Comparison of ENCODE assay signal across 8 mouse cellular contexts in genomic region chr3:88324951-88325405, GRCm38 (mm10). TPM values are rescaled to one million over a fixed set of nuclear protein-coding genes. Genes with fewer than 3 reads are reported as not detected.
DNase-seq lines count a peak whose midpoint lies in the region; ATAC-seq and TF ChIP-seq lines count a peak whose summit lies in the region.

TSS of gene Glmp (plus strand) at chr3:88325023.

- 2% methylated on average over 10 of the region's 10 CpGs for WGBS in forebrain, embryonic 15.5 days
- 0% methylated on average over 10 of the region's 10 CpGs for WGBS in lung, embryonic 14.5 days

- H3K36me3 ChIP-seq in MEL (ENCODE audit: control insufficient read depth in 1 of 2, insufficient read depth in 2 of 2, low read length in 2 of 2): peaks cover 2 to 15% of the 10 kb centered on the region in 2 experiments
- H3K36me3 ChIP-seq in forebrain, embryonic 15.5 days: peaks cover 46% of the 10 kb centered on the region
- H3K36me3 ChIP-seq in lung, embryonic 14.5 days (ENCODE audit: insufficient read depth): peaks cover 52% of the 10 kb centered on the region

- H3K4me3 ChIP-seq in MEL (ENCODE audit: control insufficient read depth in 1 of 2, insufficient read depth in 1 of 2, low read depth in 2 of 2, low read length in 2 of 2): peak within 1 kb of the TSS; percentile 98 to 99
- H3K4me3 ChIP-seq in forebrain, embryonic 15.5 days: peak within 1 kb of the TSS; percentile 52
- peak within 1 kb of the TSS; percentile 89 for H3K4me3 ChIP-seq in layer of hippocampus, adult 2 months
- peak within 1 kb of the TSS; percentile 59 for H3K4me3 ChIP-seq in lung, embryonic 14.5 days (ENCODE audit: low read depth, low read length)

- peak; percentile 76 for ATAC-seq in forebrain, embryonic 15.5 days (replicated peaks)
- peak; percentile 82; the same call in 1 of the 2 replicates for ATAC-seq in lung, embryonic 14.5 days (ENCODE audit: insufficient read depth)
- ATAC-seq in neutrophil, adult 5-6 weeks (ENCODE audit: extremely low read depth, insufficient number of reproducible peaks, low FRiP score, poor library complexity, severe bottlenecking): peak; percentile 78

- peak within 1 kb of the TSS; percentile 92 for H3K9ac ChIP-seq in MEL (ENCODE audit: control insufficient read depth, low read depth, low read length, poor library complexity, severe bottlenecking)
- H3K9ac ChIP-seq in forebrain, embryonic 15.5 days (replicated peaks): peak within 1 kb of the TSS; percentile 68
- peak within 1 kb of the TSS; percentile 67 for H3K9ac ChIP-seq in lung, embryonic 14.5 days

- peak within 1 kb of the TSS; percentile 70 for H3K4me2 ChIP-seq in forebrain, embryonic 15.5 days (replicated peaks)
- peak within 1 kb of the TSS; percentile 92 for H3K4me2 ChIP-seq in lung, embryonic 14.5 days

- DNase-seq in MEL (ENCODE audit: low read depth, low spot score): peak; percentile 89
- peak; percentile 61 for DNase-seq in cerebellum, adult 11-12 months
- DNase-seq in heart, postnatal 36 days: peak; percentile 66 to 71
- DNase-seq in layer of hippocampus, adult 2 months (ENCODE audit: low spot score in 2 of 2): peak; percentile 55 to 56
- peak; percentile 88 for DNase-seq in lung, embryonic 14.5 days
- DNase-seq in thymus, postnatal 14 days: peak; percentile 57

- H3K9me3 ChIP-seq in MEL (replicated peaks; ENCODE audit: insufficient read depth, low read length): no peaks in the 10 kb centered on the region
- H3K9me3 ChIP-seq in forebrain, embryonic 15.5 days: no peaks in the 10 kb centered on the region
- no peaks in the 10 kb centered on the region for H3K9me3 ChIP-seq in lung, embryonic 14.5 days (ENCODE audit: low read depth, low read length)

- H3K79me2 ChIP-seq in MEL (ENCODE audit: control insufficient read depth, insufficient read depth, low read length, poor library complexity): peaks cover 12% of the 10 kb centered on the region

- no peak for TF ChIP-seq RAD21 in MEL (IDR thresholded peaks at IDR 0.05; ENCODE audit: low read depth, low read length)

- TF ChIP-seq EP300 in MEL (IDR thresholded peaks at IDR 0.05; ENCODE audit: low read depth in 1 of 2, low read length in 2 of 2): no peak

- intact Hi-C loops in heart, postnatal 36 days (cut with DNase I): loop anchor here (1.0 kb wide), 1 partner anchor 10 kb away; no protein-coding TSS in a partner anchor

- no peak for TF ChIP-seq CTCF in MEL (IDR thresholded peaks at IDR 0.05 in 2 of 3, conservative IDR thresholded peaks at IDR 0.05 in 1 of 3; ENCODE audit: control insufficient read depth in 1 of 3, insufficient read depth in 1 of 3, low read depth in 2 of 3, low read length in 3 of 3, poor library complexity in 1 of 3, severe bottlenecking in 1 of 3)
- no peak for TF ChIP-seq CTCF in layer of hippocampus, adult 2 months (conservative IDR thresholded peaks at IDR 0.05)
- no peak for TF ChIP-seq CTCF in lung, embryonic 14.5 days (IDR thresholded peaks at IDR 0.05; ENCODE audit: low read depth)

- no peaks in the 10 kb centered on the region for H3K27me3 ChIP-seq in MEL (ENCODE audit: control insufficient read depth in 1 of 2, insufficient read depth in 2 of 2, low read length in 2 of 2)
- no peaks in the 10 kb centered on the region for H3K27me3 ChIP-seq in forebrain, embryonic 15.5 days
- no peaks in the 10 kb centered on the region for H3K27me3 ChIP-seq in lung, embryonic 14.5 days (ENCODE audit: insufficient read depth, low read length)

- H3K27ac ChIP-seq in MEL (ENCODE audit: control insufficient read depth, low read depth, low read length): peak within 1 kb of the TSS; percentile 47
- H3K27ac ChIP-seq in forebrain, embryonic 15.5 days (replicated peaks): no peak within 1 kb of the TSS
- H3K27ac ChIP-seq in layer of hippocampus, adult 2 months: peak within 1 kb of the TSS; percentile 84
- 0 out of 2 replicates have a peak within 1 kb of the TSS, but pooled peaks have one; percentile 13 for H3K27ac ChIP-seq in lung, embryonic 14.5 days (ENCODE audit: low read depth)

- TF ChIP-seq POLR2A in MEL (IDR thresholded peaks at IDR 0.05; ENCODE audit: control insufficient read depth in 1 of 2, insufficient read depth in 1 of 2, low read depth in 1 of 2, low read length in 2 of 2, poor library complexity in 1 of 2): peak; percentile 67 to 92

- peaks cover 0 to 13% of the 10 kb centered on the region in 2 experiments; a peak in 3 of 4 replicates for H3K4me1 ChIP-seq in MEL (ENCODE audit: control insufficient read depth in 1 of 2, insufficient read depth in 2 of 2, low read length in 2 of 2)
- H3K4me1 ChIP-seq in forebrain, embryonic 15.5 days: peaks cover 14% of the 10 kb centered on the region
- H3K4me1 ChIP-seq in lung, embryonic 14.5 days (ENCODE audit: insufficient read depth): no peaks in the 10 kb centered on the region

TF ChIP-seq in MEL, 35 proteins besides CTCF, POLR2A, EP300 and RAD21:
- TF ChIP-seq MYC (IDR thresholded peaks at IDR 0.05; ENCODE audit: low read depth, low read length): no peak
- 0 out of 2 replicates have a peak, but pooled peaks have one; percentile 30 for TF ChIP-seq RCOR1 (IDR thresholded peaks at IDR 0.05; ENCODE audit: low read depth, low read length)
- no peak for TF ChIP-seq UBTF (IDR thresholded peaks at IDR 0.05; ENCODE audit: borderline replicate concordance, insufficient read depth, low read depth, low read length)
- TF ChIP-seq CHD2 (IDR thresholded peaks at IDR 0.05; ENCODE audit: low read length): no peak
- no peak for TF ChIP-seq ZNF384 (IDR thresholded peaks at IDR 0.05; ENCODE audit: low read depth, low read length)
- no peak for TF ChIP-seq ZKSCAN1 (IDR thresholded peaks at IDR 0.05; ENCODE audit: low read depth, low read length)
- TF ChIP-seq NELFE (IDR thresholded peaks at IDR 0.05; ENCODE audit: low read depth, low read length): peak; percentile 85
- TF ChIP-seq USF1 (IDR thresholded peaks at IDR 0.05; ENCODE audit: low read depth, low read length): peak; percentile 98
- no peak for TF ChIP-seq NRF1 (IDR thresholded peaks at IDR 0.05; ENCODE audit: insufficient read depth, low read depth, low read length, poor library complexity, severe bottlenecking)
- TF ChIP-seq HCFC1 (IDR thresholded peaks at IDR 0.05; ENCODE audit: low read depth, low read length): peak; percentile 85
- TF ChIP-seq MYB (IDR thresholded peaks at IDR 0.05; ENCODE audit: low read depth, low read length): no peak
- peak; percentile 68; the same call in 1 of the 2 replicates for TF ChIP-seq TBP (IDR thresholded peaks at IDR 0.05; ENCODE audit: low read depth, low read length)
- no peak for TF ChIP-seq GABPA (IDR thresholded peaks at IDR 0.05; ENCODE audit: low read depth, low read length)
- 0 out of 2 replicates have a peak, but pooled peaks have one; percentile 20 for TF ChIP-seq TCF12 (IDR thresholded peaks at IDR 0.05; ENCODE audit: low read depth, low read length)
- peak; percentile 72 for TF ChIP-seq ELF1 (IDR thresholded peaks at IDR 0.05; ENCODE audit: low read depth, low read length)
- TF ChIP-seq MXI1 (IDR thresholded peaks at IDR 0.05; ENCODE audit: low read depth, low read length): peak; percentile 64; the same call in 1 of the 2 replicates
- 0 out of 2 replicates have a peak, but pooled peaks have one; percentile 58 for TF ChIP-seq ETS1 (IDR thresholded peaks at IDR 0.05; ENCODE audit: low read depth, low read length)
- peak; percentile 64; the same call in 1 of the 2 replicates for TF ChIP-seq MAX (IDR thresholded peaks at IDR 0.05; ENCODE audit: low read length)
- TF ChIP-seq MAZ (IDR thresholded peaks at IDR 0.05; ENCODE audit: low read depth, low read length): no peak
- TF ChIP-seq ZC3H11A (IDR thresholded peaks at IDR 0.05; ENCODE audit: low read depth, low read length): no peak
- peak; percentile 46 to 93; a peak in 3 of 4 replicates for TF ChIP-seq USF2 (IDR thresholded peaks at IDR 0.05; ENCODE audit: borderline replicate concordance in 1 of 2, insufficient read depth in 1 of 2, low read depth in 1 of 2, low read length in 2 of 2)
- no peak for TF ChIP-seq POLR2AphosphoS5 (IDR thresholded peaks at IDR 0.05; ENCODE audit: borderline replicate concordance, low read depth, low read length)
- TF ChIP-seq BHLHE40 (IDR thresholded peaks at IDR 0.05; ENCODE audit: borderline replicate concordance, low read depth, low read length): 0 out of 2 replicates have a peak, but pooled peaks have one; percentile 65
- TF ChIP-seq KAT2A (conservative IDR thresholded peaks at IDR 0.05; ENCODE audit: low read depth, low read length): no peak
- TF ChIP-seq SIN3A (IDR thresholded peaks at IDR 0.05; ENCODE audit: low read length): peak; percentile 99
- TF ChIP-seq MAFK (IDR thresholded peaks at IDR 0.05; ENCODE audit: borderline replicate concordance, low read depth, low read length): no peak
- peak; percentile 77; the same call in 1 of the 2 replicates for TF ChIP-seq ZMIZ1 (IDR thresholded peaks at IDR 0.05; ENCODE audit: low read depth, low read length)
- TF ChIP-seq TAL1 (IDR thresholded peaks at IDR 0.05; ENCODE audit: low read length): no peak
- no peak for TF ChIP-seq CHD1 (IDR thresholded peaks at IDR 0.05; ENCODE audit: low read depth, low read length)
- TF ChIP-seq GATA1 (IDR thresholded peaks at IDR 0.05; ENCODE audit: low read depth, low read length): no peak
- no peak for TF ChIP-seq MEF2A (IDR thresholded peaks at IDR 0.05; ENCODE audit: extremely low read depth, insufficient replicate concordance, low read depth, low read length, poor library complexity, severe bottlenecking)
- no peak for TF ChIP-seq SMC3 (IDR thresholded peaks at IDR 0.05; ENCODE audit: low read depth, low read length)
- peak; percentile 88 for TF ChIP-seq POLR2AphosphoS2 (IDR thresholded peaks at IDR 0.05; ENCODE audit: low read length)
- no peak for TF ChIP-seq E2F4 (IDR thresholded peaks at IDR 0.05; ENCODE audit: borderline replicate concordance, low read depth, low read length)
- no peak for TF ChIP-seq JUND (IDR thresholded peaks at IDR 0.05; ENCODE audit: low read depth, low read length)

RNA-seq across cellular contexts. Expression of gene Glmp, which starts in this region (rescaled TPM):
- total RNA-seq in MEL (2012; rRNA removed): 47.6 and 48.3 TPM in 2 replicates
- 100 to 1,000 TPM in 1 of 2 experiments, not detected in 1; 181 TPM for polyA plus RNA-seq in MEL (2012; ENCODE audit: insufficient read depth in 1 of 2, insufficient read length in 2 of 2, low read depth in 1 of 2, low replicate concordance in 2 of 2, missing spikeins in 1 of 2)
- polyA plus RNA-seq in forebrain, embryonic 15.5 days (2015; fragmentation: Nextera tagmentation; extraction: Ambion mirVana): 103 and 105 TPM in 2 replicates
- total RNA-seq in heart, postnatal 36 days (2021): 10 to 100 TPM; 87.9 to 88.4 TPM
- 10 to 100 TPM; 68.9 to 77.9 TPM for total RNA-seq in layer of hippocampus, adult 2 months (2021)
- 124 and 129 TPM in 2 replicates for polyA plus RNA-seq in lung, embryonic 14.5 days (2014; fragmentation: Nextera tagmentation; extraction: Ambion mirVana)
- 27.7 and 32.1 TPM in 2 replicates for total RNA-seq in neutrophil, adult 5-6 weeks (2017)
